Comparison of ENCODE assay signal across 21 mouse cellular contexts in the genomic region with DNA sequence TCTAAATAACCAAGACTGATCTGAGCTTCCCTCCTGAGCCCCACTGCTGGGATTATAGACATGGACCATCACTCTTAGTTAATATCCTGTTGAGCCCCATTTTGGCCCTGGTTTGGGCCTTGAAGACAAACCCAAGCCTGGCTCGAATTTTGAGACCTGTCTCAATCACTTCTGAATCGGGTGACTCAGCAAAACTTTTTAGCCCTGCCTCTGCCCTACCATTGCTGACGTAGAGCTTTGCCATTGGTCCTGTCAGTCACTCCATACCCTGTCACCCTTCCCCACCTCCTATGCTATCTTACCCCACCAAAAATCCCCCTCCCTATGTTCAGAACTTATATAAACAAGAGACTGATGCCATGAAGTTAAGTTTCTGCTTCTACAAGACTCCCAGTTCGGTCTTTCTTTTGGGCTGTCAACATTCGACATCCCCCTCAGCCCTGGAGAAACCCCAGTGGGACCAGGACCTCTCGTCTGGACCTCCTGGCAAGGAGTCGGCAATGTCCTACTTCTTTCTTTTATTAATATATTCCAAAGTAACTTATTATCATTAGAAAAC. TPM values are rescaled to one million over a fixed set of nuclear protein-coding genes. Genes with fewer than 3 reads are reported as not detected.
DNase-seq lines count a peak whose midpoint lies in the region; ATAC-seq lines count a peak whose summit lies in the region.
"Had no signal": no experiment of that assay in that cellular context is flagged by ENCODE, and none has a peak within 500 bp of the region (broad histone marks: within the 10 kb centered on the region; RNA-seq: fewer than 3 reads in every experiment).

No protein-coding gene starts in this region.

- DNase-seq in 3134 (ENCODE audit: extremely low read depth, insufficient read length, low spot score) (peak; percentile 5), 3T3-L1 (ENCODE audit: low read depth, low spot score) (peak; percentile 9), ZHBTc4 (ENCODE audit: low read depth, low spot score) (peak; percentile 36)
- DNase-seq in left cerebral cortex, postnatal 36 days (ENCODE audit: low spot score in 2 of 2): no peak
- DNase-seq in cerebellum, postnatal 14 days: no peak
- no peak for DNase-seq in kidney, postnatal 36 days
- DNase-seq: cerebellum, adult 11-12 months; cerebellum, postnatal 36 days; forebrain, postnatal 0 days; heart, postnatal 4 days; retina, postnatal 1 day had no signal

- ATAC-seq in liver, embryonic 12.5 days: peak; percentile 67
- ATAC-seq: forebrain, postnatal 0 days; intestine, embryonic 16.5 days; Patski had no signal

- intact Hi-C loops in left cerebral cortex, postnatal 36 days (cut with DNase I): no loop called here

- no peak overlapping the region for H3K9ac ChIP-seq in liver, embryonic 12.5 days
- H3K9ac ChIP-seq: forebrain, postnatal 0 days; hindbrain, embryonic 15.5 days; limb, embryonic 13.5 days; lung, embryonic 15.5 days had no signal

- no peaks in the 10 kb centered on the region for H3K9me3 ChIP-seq in liver, embryonic 12.5 days (replicated peaks)
- H3K9me3 ChIP-seq: hindbrain, embryonic 15.5 days; lung, embryonic 15.5 days had no signal

- H3K4me1 ChIP-seq in liver, embryonic 12.5 days: peaks cover 10% of the 10 kb centered on the region
- H3K4me1 ChIP-seq: forebrain, embryonic 10.5 days; hindbrain, embryonic 15.5 days; limb, embryonic 13.5 days; lung, embryonic 15.5 days had no signal

- H3K27me3 ChIP-seq in liver, embryonic 12.5 days (replicated peaks): no peaks in the 10 kb centered on the region
- H3K27me3 ChIP-seq: hindbrain, embryonic 15.5 days; limb, embryonic 13.5 days; lung, embryonic 15.5 days; Patski had no signal

- peaks cover 7% of the 10 kb centered on the region; the same call in 1 of the 2 replicates for H3K36me3 ChIP-seq in liver, embryonic 12.5 days
- H3K36me3 ChIP-seq: hindbrain, embryonic 15.5 days had no signal

- H3K4me2 ChIP-seq in liver, embryonic 12.5 days: no peak overlapping the region
- H3K4me2 ChIP-seq: hindbrain, embryonic 15.5 days; limb, embryonic 13.5 days; lung, embryonic 15.5 days; midbrain, embryonic 11.5 days had no signal

- no peak overlapping the region for H3K27ac ChIP-seq in liver, embryonic 12.5 days
- H3K27ac ChIP-seq: forebrain, embryonic 10.5 days; hindbrain, embryonic 15.5 days; limb, embryonic 13.5 days; lung, embryonic 15.5 days; macrophage; stomach, postnatal 0 days had no signal

- no peak overlapping the region for H3K4me3 ChIP-seq in liver, embryonic 12.5 days
- H3K4me3 ChIP-seq: forebrain, embryonic 10.5 days; hindbrain, embryonic 15.5 days; limb, embryonic 13.5 days; lung, embryonic 15.5 days had no signal

- WGBS in liver, embryonic 12.5 days (ENCODE audit: insufficient replicate concordance): 69% methylated on average over 7 of the region's 7 CpGs

RNA-seq across cellular contexts. Expression of gene Mef2a, which starts 30.5 kb away (rescaled TPM):
- polyA plus RNA-seq in liver, embryonic 12.5 days (2016; fragmentation: Nextera tagmentation; extraction: Ambion mirVana): 15.0 and 16.6 TPM in 2 replicates
- total RNA-seq in left cerebral cortex, postnatal 36 days (2021): 100 to 1,000 TPM; 101 to 114 TPM

Comparison
In these comparisons a context has a peak if more than half of its experiments do, and no peak if none do; other contexts are left out.
1. DNase-seq: peak in 3134 (single experiment), 3T3-L1 (single experiment) and ZHBTc4 (single experiment); none in left cerebral cortex, postnatal 36 days (0 of 2), cerebellum, postnatal 14 days (0 of 2) and kidney, postnatal 36 days (0 of 2).